Mouse (Mus musculus) skeletal muscle tissue, adult 2 months (tissue): Measurements from ENCODE around the gene Ttc28.

Experiments used
- DNase-seq: peaks from one replicate; pipeline ENCODE4 v3.0.0-alpha.2; 2012; ENCODE audit warnings: low read depth, low spot score

The Ttc28 gene

DNA sequence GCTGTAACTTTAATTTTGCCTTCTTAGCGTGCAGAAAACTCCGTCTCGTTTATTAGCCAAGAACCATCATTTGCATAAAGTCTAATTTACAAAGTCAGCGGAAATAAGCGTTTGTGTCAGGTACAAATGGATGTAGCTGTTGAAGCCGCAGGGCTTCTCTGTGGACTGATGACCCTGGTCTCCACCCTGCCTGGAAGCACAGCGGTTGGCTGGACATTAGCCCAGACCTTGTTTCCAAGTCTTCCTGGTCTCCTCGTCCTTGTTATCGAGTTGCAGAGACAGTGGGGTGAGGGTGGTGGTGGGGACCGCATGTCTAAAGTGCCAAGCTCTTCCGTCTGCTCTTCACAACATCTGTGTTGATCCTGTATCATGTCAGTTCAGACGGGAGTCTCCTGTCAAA is 246.1 kb downstream of the Ttc28 start:
- no peak for DNase-seq

DNA sequence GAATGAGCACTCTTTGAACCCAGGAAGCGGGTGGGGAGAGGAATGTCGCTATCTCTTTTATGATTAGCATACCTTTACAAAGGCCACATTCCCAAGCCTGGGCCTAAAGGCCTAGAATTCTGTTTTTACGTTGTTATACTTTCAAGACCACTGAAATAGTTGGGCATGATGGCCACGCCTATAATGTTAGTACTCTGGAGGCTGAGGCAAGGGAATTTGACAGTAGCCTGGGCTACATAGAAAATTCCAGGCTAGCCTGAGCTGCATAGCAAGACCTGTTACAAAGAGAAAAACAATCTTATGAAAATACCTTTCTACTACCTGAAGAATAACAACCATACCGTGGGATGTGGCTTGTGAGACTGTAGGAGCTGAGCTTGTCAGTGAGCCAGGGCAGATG is 248.2 kb downstream of the Ttc28 start:
- no peak for DNase-seq

DNA sequence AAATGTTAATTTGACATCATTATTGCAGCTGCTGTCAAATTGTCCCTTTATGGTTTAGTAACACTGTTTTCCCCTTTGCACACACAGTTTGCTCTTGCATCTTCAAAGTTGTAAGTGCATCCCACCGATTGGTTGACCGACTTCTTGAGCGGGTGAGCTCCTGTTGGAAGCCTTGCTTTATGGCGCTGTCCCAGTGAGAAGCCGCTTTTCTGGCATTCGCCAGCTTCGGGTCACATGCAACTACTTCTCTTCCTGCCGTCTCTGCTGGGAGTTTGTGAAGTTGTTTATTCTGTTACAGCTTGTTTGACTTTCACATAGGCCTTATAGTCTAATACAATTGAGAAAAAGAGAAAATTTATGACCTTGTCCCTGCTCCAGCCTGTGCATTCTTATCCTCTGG is 250.5 kb downstream of the Ttc28 start:
- no peak for DNase-seq

DNA sequence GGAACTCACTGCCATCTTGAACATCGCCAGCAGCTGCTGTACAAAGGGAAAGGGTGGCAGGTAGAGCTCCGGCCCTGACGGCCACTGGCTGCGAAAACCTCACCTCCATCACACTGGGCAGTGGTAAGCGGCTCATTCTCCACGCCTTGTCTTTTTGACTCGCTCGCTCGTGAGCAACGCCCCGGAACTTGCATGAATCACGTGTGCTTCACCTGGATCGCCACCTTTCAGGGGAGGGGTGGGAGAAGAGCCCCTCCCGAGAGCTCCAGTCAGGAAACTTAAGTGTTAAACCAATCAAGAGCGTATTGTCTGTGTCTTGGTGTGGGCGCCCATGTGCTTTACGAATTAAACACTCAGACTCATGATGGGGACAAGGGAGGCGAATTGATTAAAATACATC is 252.0 kb downstream of the Ttc28 start:
- DNase-seq, result no peak

DNA sequence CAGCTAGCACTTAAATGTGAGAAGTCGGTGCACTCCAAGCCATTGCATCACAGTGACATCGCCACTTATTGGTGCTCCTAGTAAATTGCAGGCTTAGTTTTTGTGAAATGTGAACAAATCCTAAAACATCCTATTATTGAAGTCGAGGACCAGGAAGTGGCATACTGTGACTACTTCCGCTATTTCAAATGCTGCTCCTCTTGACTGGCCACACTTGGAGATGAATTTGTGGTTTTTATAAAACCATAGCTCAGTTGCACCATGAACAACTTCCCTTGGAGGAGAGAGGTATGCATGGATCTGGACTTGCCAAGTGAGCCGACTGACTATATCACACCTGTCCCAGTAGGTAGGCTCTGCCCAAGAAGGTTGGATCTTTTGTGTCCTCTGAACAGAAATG is 253.5 kb downstream of the Ttc28 start:
- DNase-seq, result no peak

DNA sequence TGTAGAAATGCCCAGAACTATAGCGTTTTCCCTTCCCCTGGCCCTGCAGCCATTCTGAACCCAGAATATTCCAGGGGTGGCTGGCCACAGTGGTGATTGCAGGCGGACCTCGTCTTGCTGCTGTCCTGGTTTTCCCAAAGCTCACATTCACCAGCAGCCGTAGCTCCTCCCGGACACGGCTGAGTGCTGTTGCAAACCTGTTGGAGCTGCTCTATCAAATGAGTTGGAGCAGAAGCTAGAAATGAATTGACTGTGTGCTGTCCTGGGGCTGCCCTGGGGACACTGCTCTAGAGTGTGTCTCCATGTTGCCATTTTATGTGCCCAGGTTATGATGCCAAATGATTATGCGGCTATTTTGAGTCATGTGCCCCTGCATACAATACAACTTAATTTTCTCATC is 254.2 kb downstream of the Ttc28 start:
- DNase-seq, result no peak

DNA sequence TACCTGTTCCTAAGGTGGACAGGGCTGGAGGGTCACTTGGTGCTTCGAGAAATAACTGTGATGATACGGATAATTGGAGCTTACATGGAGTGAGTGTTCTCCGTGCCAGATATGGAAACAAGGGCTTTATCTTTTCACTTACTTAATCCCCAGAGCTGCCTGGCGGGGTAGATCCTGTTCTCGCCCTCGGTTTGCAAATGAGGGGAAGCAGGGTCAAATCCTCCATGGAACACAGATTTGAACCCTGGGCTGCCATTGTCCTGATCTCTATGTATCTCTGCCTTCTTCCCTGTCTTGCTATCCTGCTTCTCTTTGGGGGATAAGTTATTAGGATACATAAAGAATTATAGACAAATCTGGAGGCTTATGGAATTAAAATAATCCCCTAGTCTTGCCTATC is 257.7 kb downstream of the Ttc28 start:
- DNase-seq, result no peak

DNA sequence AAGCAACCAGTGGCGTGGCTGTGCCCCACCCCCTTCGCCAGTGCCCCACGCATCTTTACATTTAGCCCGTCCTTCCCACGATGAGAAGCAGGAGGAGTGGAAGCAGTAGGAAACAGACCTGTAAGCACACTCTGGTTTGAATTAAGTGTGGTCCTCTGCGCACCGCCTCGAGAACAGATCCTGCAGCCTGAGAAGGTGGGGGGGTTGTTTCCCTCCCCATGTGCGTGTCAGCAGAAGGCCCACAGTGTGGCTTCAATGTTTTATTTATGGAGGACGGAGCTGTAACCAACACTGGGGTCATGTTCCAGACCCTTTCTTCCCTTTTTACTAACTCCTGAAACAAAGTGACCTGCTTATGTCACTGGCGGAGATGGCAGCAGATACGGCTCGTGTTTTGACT is 258.1 kb downstream of the Ttc28 start:
- DNase-seq, result no peak

DNA sequence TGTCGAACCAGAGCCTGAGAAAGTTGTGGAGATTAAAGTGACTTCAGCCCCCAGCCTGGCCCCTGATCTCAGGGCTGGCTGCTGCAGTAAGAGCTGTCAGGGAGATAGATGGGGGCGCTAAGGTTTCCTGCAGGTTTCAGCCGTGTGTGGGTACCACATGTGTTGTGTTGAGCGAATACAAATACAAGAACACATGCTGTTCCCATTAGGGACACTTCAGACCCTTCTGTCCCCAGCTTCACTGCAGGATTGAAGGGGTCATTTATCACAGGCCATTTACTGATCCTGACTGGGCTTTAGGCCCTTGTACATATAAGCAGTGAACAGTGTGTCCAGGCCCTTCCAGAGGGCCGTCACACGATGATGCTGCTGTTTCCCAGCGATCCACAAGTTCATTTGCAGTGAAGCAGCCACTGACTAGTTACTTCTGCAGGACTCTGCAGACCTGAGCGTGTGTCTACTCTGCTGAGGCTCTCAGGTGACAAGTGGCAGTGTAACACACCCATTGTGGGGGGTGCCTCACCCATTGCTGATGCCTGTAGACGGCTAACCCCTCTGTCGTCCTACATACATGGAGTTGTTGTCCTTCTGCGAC is 258.7 kb downstream of the Ttc28 start:
- DNase-seq, result no peak

DNA sequence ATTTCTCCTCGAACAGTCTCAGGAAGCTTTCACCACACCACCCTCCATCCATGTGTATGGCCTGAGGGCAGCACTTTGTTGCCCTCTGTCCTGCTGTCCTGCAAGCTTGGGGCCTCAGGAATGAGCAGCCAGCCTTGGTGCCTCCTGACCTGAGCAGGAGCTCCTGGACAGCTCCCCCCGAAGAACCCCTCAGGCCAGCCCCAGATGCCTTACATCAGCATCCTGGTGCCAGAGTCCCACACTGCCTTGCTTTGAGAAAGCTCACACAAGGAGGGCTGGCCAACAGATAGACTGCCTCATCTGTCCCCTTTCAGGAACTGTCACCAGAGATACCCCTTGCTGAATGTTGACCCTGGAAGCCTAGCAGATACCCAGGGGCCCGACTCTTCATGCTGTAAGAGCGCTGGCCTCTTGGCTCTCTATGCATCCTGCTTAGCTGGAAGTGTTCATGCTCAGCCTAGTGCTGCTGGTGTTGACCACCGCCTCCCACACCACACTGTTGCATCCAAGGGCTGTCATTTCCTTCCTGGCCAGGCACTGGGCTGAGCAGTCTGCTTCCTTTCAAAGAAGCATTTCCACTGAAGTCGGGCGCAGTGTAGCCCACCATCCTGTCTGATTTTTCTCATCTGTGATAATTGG is 259.4 kb downstream of the Ttc28 start:
- DNase-seq, result no peak

DNA sequence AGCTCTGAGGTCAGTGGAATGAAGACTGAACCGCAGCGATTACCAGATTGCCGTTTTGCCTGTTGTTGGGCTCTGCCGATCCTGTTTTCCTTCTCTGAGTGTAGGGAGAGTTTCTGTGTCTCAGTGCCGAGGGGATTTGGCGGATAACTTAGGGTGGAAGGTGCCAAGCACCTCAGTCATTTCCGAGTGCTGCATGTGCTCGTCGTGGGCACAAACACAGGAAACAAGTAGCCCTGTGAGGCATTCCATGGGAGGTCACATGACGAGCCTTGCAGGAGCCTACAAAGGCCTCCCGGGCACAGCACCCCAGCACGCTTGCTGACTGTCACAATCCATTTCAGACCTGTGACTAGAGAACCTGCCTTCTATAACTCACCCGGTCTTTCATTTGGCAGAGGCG is 260.0 kb downstream of the Ttc28 start:
- DNase-seq, result no peak

DNA sequence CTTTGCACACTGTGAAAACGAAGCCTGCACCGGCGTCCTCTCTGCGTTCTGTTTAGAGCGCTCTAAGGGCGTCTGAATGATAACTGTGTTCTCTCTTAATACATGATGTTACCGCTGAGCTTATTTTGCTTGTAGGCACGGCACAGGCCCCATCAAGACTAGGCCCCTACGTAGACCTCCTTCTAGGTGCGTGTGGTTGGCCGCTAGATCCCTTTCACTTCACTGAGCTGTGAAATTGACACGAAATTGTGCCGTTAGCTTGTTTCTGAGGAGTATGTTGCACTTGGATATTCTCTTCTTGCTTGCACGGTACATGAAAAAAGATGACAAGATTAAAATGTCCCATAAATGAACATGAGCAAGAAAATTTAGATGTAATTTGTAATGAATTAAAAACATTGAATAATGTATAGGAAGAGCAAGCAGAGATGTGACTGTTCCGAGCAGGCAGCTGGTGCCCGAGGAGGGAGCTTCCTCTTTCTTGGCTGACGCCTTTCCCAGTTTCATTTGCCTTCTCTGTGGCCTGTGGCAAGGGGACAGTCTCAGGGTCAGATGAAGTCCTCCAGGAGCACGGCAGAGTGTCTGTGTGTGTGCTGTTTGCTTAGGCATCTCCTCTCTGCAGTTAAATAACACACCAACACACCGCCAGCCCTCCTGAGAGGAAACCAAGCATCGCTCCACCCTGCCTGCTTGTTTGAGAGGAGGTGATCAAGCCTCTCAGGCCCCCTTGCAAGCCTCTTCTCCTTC is 261.7 kb downstream of the Ttc28 start:
- no peak for DNase-seq

DNA sequence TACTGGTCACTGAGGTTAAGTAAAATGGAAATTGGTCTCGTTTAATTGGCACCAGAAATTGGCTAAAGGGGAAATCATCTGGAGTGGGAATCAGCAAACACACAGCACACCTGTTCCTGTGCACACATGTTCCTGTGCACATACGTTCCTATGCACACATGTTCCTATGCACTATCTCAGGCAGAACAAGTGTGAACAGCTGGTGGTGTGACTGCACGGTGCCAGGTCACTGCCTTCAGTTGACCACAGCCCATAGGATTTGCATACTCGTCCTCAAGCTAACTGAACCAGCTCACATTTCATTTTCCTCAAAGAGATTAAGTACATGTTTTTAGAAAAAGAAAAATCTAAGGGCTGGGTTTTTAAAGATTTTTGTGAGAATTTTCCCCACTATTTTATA is 263.2 kb downstream of the Ttc28 start:
- no peak for DNase-seq

DNA sequence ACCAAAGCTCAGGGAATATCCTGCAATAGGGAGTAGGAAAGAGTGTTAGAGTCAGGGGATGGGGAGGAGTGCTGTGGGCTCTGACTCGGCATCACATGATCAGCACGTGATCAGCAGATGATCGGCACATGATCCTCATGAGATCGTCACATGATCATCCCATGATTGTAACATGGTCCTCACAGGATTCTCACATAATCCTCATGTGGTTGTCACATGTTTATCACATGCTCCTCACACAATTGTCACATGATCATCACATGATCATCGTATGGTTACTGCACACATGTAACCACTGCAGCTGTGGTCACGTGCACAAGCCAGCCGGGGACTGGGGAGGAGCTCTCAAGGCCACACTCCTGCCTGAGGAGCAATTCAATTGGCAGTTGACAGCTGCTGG is 264.8 kb downstream of the Ttc28 start:
- no peak for DNase-seq

DNA sequence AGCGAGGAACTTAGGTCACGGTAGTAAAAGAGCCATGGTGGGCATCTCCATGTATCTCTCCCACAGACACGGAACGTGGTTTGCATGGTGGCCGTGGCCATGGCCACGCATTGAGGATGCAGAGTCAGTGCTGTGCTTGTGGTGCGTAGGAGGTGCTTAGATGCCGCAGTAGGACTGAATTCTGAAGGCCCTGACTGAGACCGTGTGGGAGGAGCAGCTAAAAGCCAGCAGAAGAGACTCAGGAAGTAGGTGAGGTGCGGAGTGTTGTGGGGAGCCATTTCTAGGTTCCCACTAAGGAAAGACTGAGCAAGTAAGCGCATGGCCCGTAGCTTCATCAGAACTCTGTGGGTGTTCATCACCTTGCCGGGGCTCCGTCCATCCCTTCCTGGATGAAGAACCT is 271.0 kb downstream of the Ttc28 start:
- DNase-seq, result no peak

DNA sequence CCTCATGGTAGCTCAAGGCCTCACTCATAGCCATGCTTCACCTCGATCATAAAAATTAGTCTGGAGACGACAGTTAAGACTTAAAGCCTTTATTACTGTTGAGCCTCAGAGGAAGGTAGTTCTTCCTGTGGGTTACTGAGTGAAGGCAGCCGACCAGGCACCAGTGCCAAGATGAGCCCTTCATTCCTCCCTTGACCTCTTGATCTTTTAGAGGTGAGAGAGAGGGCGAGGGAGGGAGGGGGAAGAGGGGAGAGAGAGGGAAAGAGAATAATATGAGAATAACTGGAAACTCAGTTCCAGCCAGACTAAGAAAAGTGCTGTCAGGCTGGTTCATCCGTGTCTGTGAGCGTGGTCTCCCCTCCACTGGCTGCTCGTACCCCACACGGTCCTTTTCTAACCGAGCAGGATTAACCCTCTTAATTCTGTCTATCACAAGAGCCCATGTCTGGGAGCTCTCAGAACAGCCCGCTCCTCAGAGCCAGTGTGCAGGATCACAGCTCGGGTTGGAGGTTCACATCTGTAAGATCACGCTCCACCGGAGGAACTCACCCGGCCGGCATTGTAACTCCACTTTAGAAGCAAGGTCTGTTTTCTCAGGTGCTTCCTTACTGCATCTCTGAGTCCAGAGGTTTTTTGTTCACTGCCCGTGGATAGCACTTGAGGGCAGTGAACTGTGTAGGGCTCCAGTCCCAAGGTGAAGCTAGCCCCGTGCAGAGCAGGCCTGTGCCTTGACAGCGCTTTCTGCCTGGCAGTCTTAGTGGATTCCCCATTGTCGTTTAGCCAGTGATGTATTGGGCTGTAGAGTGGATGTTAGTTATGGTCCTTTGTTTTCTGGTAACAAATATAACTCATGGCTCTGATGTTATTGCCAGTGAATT is 272.5 kb downstream of the Ttc28 start:
- DNase-seq, result no peak

DNA sequence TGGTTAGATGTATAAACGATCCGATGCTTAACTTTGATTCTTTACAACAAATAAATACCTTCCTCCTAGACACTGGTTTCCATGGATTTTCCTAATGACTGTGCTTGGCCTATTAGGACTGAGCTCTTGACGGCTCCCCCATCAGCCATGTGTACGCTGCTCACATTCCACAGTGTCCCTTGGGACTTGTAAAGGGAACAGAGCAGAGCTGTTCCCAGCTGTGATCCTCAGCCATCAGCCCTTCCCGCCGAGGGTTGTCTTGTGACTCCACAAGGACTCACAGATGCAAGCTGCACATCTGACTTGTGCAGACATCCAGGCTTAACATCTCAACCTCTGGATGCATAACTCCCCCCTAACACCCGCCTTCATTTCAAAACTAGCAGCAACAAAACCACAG is 275.0 kb downstream of the Ttc28 start:
- peak; percentile 88 for DNase-seq

DNA sequence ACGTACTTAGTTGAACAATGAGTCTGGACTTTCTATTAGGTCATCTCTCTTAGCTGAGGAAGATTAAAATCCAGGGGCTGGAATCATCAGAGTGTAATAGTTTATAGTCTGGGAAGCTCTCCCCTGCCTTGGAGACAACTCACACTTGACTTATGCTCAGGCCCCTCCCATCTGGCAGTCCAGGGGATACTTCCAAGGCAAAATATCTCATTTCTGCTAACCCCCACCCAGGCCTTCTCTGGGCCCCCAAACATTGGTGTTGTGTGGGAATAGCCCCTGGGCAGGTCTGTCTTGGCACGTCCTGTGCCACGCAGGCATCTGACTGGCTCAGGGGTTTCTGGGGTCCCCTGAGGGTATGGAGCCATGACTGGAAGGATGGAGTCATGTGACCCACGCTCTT is 275.7 kb downstream of the Ttc28 start:
- DNase-seq, result no peak

DNA sequence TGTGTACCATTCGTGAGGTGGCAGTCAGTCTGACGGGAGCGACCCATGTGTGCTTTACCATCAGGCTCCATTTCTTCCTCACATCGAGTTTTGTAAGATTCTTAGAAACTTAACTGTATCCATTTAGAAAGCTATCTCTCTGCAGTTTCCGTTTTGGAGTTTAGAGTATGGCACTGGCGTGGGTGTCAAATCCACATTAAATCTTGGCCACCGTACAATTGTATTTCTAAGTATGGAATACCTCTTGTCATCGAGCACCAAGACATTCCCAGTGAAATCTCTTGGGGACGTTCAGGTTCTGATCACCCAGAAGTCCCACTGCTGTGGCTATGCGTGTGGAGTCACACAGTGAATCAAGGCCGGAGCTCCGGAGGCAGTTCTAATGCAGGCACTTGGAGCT is 276.3 kb downstream of the Ttc28 start:
- no peak for DNase-seq

DNA sequence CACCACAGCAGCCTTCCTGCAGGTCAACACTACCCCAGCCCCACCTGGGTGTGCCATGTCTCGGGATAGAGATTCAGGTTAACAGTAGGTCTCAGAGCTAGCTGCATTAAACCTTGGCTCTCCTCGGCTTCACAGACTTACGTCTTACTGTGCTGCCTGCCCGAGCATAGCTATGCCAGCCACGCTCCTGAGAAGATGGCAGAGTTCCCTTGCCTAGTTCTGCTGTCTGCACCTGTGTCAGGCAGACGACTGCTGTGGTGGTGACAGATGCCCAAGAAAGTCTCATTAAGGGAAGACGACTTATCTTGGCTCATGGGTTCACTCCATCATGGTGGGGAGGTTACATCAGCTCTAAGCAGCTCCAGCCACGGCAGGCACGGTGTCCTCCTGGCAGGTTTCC is 278.7 kb downstream of the Ttc28 start:
- no peak for DNase-seq

DNA sequence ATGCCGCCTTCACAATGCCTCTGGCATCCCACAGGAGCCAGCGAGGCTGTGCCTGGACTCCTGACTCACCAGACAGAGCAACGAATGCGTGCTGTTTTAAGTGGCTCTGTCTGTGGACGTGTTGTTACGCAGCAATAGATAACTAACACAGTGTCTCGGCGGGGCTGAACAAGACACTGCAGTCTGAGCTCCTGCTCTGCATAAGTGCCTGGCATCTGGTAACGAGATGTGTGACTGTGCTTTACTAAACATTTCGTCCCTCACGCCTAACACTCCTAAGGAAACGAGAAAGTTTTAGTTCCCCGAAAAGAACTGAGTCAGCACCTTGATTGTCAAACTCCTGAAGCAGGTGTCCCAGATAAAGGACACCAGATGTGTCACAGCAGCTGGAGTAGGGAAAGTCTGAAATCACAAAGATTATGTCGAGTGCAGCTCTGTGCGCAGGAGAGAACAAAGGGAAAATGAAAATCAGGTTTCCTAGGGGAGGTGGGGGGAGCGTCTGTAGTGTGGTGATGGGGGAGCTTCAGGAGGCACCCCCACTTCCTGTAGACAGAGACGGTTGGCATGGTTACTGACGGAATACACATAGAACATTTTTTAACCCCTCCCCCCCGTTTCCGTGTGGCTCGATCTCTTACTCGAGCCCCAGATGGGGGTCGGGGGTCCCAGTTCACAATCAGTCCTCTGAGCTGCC is 280.2 kb downstream of the Ttc28 start:
- no peak for DNase-seq
